Mouse (Mus musculus) midbrain, embryonic 11.5 days (tissue): ENCODE measurements around the gene Chrna9. TPM values are rescaled to one million over a fixed set of nuclear protein-coding genes. Genes with fewer than 3 reads are reported as not detected.

ENCODE experiments used
- ATAC-seq: fragments of 200-750 bp; cut with Nextera tagmentation; 2 replicates; pipeline ENCODE4 v1.8.0; 2017; ENCODE audit warnings: moderate TSS enrichment, moderate library complexity; ENCODE audit not compliant: low FRiP score
- DNase-seq: peaks from one replicate; pipeline ENCODE4 v3.0.0; 2015; ENCODE audit warnings: low spot score; ENCODE audit errors: missing footprints
- H3K27ac ChIP-seq: fragments of 300-500 bp; sonication (generic); 2 replicates; pipeline ENCODE4 v1.5.1; 2014; ENCODE audit warnings: low read depth, low read length
- H3K27me3 ChIP-seq: fragments of 300-500 bp; sonication (generic); 2 replicates; pipeline ENCODE4 v1.6.1; 2014; ENCODE audit warnings: mild to moderate bottlenecking, low read length, moderate library complexity, mixed read lengths; ENCODE audit not compliant: control insufficient read depth, insufficient read depth
- H3K36me3 ChIP-seq: fragments of 300-500 bp; sonication (generic); 2 replicates; pipeline ENCODE4 v1.6.1; 2014; ENCODE audit warnings: mild to moderate bottlenecking, low read length, moderate library complexity, mixed read lengths; ENCODE audit not compliant: control insufficient read depth, insufficient read depth
- H3K4me1 ChIP-seq: fragments of 300-500 bp; sonication (generic); 2 replicates; pipeline ENCODE4 v1.6.1; 2014; ENCODE audit warnings: low read length; ENCODE audit not compliant: control insufficient read depth, insufficient read depth
- H3K4me2 ChIP-seq: fragments of 300-500 bp; sonication (generic); 2 replicates; pipeline ENCODE4 v1.6.1; 2014; ENCODE audit warnings: mild to moderate bottlenecking, moderate library complexity
- H3K4me3 ChIP-seq: fragments of 300-500 bp; sonication (generic); 2 replicates; pipeline ENCODE4 v1.5.1; 2014; ENCODE audit warnings: low read depth, low read length
- H3K9ac ChIP-seq: fragments of 300-500 bp; sonication (generic); 2 replicates; pipeline ENCODE4 v1.6.1; 2014; ENCODE audit warnings: low read length
- H3K9me3 ChIP-seq: fragments of 300-500 bp; sonication (generic); 2 replicates; pipeline ENCODE4 v1.6.1; 2016; ENCODE audit warnings: low read length; ENCODE audit not compliant: control insufficient read depth
- WGBS: fragments of 180-500 bp; shearing (Covaris S2); extraction: QIAGEN DNeasy Blood & Tissue Kit; methylation state at CpG from one replicate; pipeline ENCODE4 v1.1.7; 2014; 5-methylcytosine and 5-hydroxymethylcytosine counted together
- polyA plus RNA-seq: library from polyadenylated mRNA; unstranded; fragments of >200 nt; fragmentation: Nextera tagmentation; extraction: Ambion mirVana; gene quantifications from 2 replicates; pipeline ENCODE4 v1.2.1, GENCODE M21; 2014

The Chrna9 gene
- polyA plus RNA-seq, 1 experiment from 2014 or later = not detected

DNA sequence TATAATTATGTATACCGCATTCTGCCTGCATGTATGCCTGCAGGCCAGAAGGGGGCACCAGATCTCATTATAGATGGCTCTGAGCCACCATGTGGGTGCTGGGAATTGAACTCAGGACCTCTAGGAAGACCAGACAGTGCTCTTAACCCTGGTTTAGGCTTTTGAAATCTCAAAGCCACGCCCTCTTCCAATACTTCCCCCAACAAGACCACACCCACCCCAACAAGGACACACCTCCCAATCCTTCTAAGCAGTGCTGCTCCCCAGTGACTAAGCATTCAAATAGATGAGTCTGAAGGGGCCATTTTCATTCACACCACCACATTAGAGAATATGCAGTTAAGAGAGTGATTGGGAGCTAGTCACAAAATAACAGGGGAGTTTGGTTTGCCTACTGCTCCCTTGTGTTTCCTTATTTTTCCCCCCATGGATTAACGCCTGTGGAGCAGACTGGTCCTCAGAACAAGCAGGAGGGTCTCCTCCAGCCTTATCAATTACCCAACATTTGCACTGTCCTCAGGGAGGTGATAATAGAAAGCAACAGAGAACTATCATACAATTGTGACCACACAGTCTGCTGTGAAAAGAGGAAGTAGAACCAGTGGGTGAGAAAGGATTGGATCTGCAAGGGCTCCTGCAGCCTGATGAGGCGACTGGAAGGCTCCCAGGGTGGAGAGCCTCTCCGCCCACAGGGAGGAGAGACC lies 25.3 kb downstream of the Chrna9 start:
- H3K4me3 ChIP-seq = no peak overlapping the region
- H3K36me3 ChIP-seq = no peaks in the 10 kb centered on the region
- H3K4me2 ChIP-seq = no peak overlapping the region
- no peak overlapping the region for H3K9ac ChIP-seq
- ATAC-seq (no peak), DNase-seq (no peak)
- no peaks in the 10 kb centered on the region for H3K9me3 ChIP-seq
- H3K27me3 ChIP-seq = no peaks in the 10 kb centered on the region
- 81% methylated on average over 5 of the region's 5 CpGs for whole genome bisulfite sequencing
- H3K4me1 ChIP-seq = peaks cover 3% of the 10 kb centered on the region
- H3K27ac ChIP-seq = no peak overlapping the region

DNA sequence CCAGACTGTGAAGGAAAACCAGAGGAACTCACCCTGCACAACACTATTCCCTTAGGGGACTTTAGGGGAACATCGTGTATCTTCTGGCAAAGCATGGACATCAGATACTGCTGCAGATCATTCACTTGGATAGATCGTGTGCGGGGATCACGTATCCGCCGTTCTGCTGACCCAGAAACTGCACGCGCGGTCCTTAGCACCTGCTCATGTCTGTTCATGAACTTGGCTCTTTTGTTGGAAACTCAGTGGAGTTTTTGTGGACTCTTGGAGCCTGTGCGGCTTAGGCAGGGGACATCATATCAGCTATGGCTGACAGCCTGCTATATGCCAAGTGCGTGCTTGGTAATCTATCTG lies 25.9 kb downstream of the Chrna9 start:
- Histone ChIP-seq H3K4me3 (no peak overlapping the region), H3K27ac (no peak overlapping the region), H3K9me3 (no peaks in the 10 kb centered on the region), H3K4me1 (no peaks in the 10 kb centered on the region; the same call in 1 of the 2 replicates), H3K36me3 (no peaks in the 10 kb centered on the region), H3K9ac (no peak overlapping the region), H3K27me3 (no peaks in the 10 kb centered on the region), H3K4me2 (no peak overlapping the region)
- DNase-seq = no peak
- ATAC-seq = no peak
- 96% methylated on average over 11 of the region's 11 CpGs for WGBS

DNA sequence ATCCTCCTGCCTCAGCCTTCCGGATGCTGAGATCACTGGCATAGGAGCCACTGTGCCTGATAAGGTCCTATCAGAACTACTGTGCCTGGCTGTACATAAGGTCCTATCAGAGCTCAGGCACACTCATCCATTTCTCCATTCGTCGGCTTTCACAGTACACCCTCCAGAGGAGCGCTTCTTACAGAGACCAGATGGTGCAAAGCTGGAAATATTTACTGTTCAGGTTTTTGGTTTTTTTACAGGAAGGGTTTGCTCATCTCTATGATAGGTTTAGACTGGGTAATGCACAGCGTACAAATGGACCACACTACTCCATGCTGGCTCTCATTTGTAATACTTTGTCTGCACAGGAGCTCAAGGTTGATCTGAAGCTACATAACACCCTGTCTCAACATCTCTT lies 28.6 kb downstream of the Chrna9 start:
- H3K9ac ChIP-seq = no peak overlapping the region
- H3K4me2 ChIP-seq = no peak overlapping the region
- H3K9me3 ChIP-seq = no peaks in the 10 kb centered on the region
- ATAC-seq (no peak), DNase-seq (no peak)
- no peak overlapping the region for H3K27ac ChIP-seq
- H3K4me1 ChIP-seq = no peaks in the 10 kb centered on the region
- no peaks in the 10 kb centered on the region for H3K27me3 ChIP-seq
- 92% methylated on average over 5 of the region's 5 CpGs for whole genome bisulfite sequencing
- H3K4me3 ChIP-seq = no peak overlapping the region
- no peaks in the 10 kb centered on the region for H3K36me3 ChIP-seq

DNA sequence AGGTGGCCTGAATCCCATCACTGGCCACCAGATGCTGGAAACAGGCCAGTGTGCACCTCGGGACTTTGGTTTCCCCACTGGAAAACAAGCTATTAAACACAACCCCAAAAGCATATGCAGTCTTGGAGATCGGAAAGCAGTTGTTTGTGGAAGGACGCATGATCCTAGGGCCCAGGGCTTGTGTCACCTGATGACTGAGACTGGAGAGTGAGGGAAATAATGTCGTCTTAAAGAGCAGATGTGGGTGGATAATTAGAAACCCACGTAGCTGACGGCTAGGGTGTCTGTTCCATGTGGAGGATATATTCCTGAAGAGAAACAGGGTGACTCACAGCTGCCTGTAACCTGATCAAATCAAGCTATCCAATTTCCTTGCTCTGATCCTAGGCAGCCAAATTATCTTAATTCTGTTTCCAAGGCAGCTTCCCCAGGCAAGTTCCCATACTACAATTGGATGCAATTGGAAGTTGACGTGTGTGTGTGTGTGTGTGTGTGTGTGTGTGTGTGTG lies 31.1 kb downstream of the Chrna9 start:
- no peak overlapping the region for H3K27ac ChIP-seq
- H3K27me3 ChIP-seq = no peaks in the 10 kb centered on the region
- no peak overlapping the region for H3K4me3 ChIP-seq
- no peak overlapping the region for H3K9ac ChIP-seq
- no peaks in the 10 kb centered on the region for H3K36me3 ChIP-seq
- no peaks in the 10 kb centered on the region for H3K9me3 ChIP-seq
- no peak for ATAC-seq
- H3K4me1 ChIP-seq = no peaks in the 10 kb centered on the region
- DNase-seq = no peak
- WGBS = 80% methylated on average over 7 of the region's 7 CpGs
- H3K4me2 ChIP-seq = no peak overlapping the region

DNA sequence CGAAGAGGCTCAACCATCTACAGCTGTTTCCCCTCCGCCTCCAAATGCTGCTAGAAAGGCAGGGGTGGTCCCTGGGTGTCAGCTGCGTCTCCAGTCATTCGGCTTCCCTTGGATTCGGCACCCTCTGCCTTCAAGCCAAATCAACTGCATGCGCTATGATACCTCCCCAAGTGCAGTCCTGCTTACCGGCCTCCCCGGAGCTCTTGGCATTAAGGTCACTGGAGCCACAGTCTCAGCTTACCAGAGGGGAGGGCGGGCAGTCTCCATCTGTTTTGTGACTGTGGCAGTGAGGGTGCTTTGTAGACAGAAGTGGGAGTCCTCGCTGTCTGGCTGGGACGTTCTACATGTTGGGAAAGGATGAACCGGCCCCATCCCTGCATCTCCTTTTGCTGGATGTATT lies 32.4 kb downstream of the Chrna9 start:
- H3K4me2 ChIP-seq = no peak overlapping the region
- 64% methylated on average over 12 of the region's 12 CpGs for WGBS
- no peaks in the 10 kb centered on the region for H3K36me3 ChIP-seq
- H3K9ac ChIP-seq = no peak overlapping the region
- no peaks in the 10 kb centered on the region for H3K27me3 ChIP-seq
- H3K27ac ChIP-seq = no peak overlapping the region
- H3K4me3 ChIP-seq = no peak overlapping the region
- H3K9me3 ChIP-seq = no peaks in the 10 kb centered on the region
- no peak for ATAC-seq
- no peaks in the 10 kb centered on the region for H3K4me1 ChIP-seq
- DNase-seq = no peak

DNA sequence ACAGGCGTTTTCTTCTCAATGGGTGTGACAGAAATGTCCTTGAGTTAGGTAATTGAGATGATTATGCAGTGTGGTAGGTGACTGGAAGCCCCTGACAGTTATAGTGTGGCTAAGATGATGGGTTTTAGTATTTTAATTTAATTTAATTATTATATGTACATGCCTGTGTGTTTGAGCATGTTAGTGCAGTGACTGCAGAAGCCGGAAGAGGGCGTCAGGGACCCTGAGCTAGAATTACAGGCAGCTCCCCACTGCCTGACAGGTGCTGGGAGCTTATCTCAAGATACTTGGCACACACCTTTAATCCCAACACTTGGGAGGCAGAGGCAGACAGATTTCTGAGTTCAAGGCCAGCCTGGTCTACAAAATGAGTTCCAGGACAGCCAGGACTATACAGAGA lies 33.3 kb downstream of the Chrna9 start:
- Histone ChIP-seq H3K4me1 (no peaks in the 10 kb centered on the region), H3K27ac (no peak overlapping the region), H3K27me3 (no peaks in the 10 kb centered on the region), H3K4me3 (no peak overlapping the region), H3K9me3 (no peaks in the 10 kb centered on the region), H3K4me2 (no peak overlapping the region), H3K9ac (no peak overlapping the region), H3K36me3 (no peaks in the 10 kb centered on the region)
- DNase-seq = no peak
- no peak for ATAC-seq
- 89% methylated on average over 3 of the region's 3 CpGs for WGBS

DNA sequence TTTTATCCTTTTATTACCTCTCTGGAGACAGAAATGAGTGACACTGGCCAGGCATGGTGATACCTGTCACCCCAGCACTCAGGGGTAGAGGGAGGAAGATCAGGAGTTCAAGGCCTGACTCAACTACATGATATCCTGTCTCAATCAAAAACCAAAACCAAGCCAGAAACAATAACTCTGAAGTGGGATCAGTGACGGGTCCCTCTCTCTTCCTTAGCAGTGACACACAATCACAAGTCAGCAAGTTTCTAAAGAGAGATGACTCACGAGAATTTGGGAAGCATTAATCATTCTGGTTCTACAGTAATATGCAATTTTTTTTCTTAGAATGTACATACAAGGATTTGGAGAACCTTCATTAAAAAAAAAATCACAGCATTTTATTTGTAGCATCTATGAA lies 38.5 kb downstream of the Chrna9 start:
- DNase-seq = no peak
- no peak for ATAC-seq

DNA sequence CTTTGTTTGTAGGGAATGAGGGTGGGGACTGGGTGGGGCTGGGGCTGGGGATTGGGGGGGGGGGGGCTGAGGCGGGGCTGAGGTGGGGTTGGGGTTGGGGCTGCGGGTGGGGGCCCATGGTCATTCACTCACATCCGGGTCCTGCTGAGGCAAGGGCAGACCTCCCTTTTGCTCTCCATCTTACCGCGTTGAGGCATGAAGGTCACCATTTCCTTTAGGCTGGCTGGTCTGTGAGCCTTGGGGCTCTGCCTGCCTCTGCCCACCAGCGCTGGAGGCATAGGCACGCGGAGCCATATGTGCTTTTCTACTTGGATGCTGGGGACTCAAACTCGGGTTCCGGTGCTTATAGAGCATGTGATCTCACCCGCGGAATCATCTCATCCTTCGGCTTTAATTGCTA lies 41.0 kb downstream of the Chrna9 start:
- WGBS = 86% methylated on average over 13 of the region's 13 CpGs
- no peak overlapping the region for H3K4me2 ChIP-seq
- no peaks in the 10 kb centered on the region for H3K36me3 ChIP-seq
- ATAC-seq = no peak
- H3K27me3 ChIP-seq = no peaks in the 10 kb centered on the region
- no peaks in the 10 kb centered on the region for H3K9me3 ChIP-seq
- DNase-seq = no peak
- no peak overlapping the region for H3K4me3 ChIP-seq
- no peak overlapping the region for H3K9ac ChIP-seq
- no peak overlapping the region for H3K27ac ChIP-seq
- no peaks in the 10 kb centered on the region for H3K4me1 ChIP-seq

More for the DNA sequence above, 38.5 kb downstream of the Chrna9 start:
- H3K4me3 ChIP-seq = no peak overlapping the region
- H3K4me1 ChIP-seq = no peaks in the 10 kb centered on the region
- H3K27ac ChIP-seq = no peak overlapping the region
- no peak overlapping the region for H3K4me2 ChIP-seq
- H3K9ac ChIP-seq = no peak overlapping the region
- 74% methylated on average over 2 of the region's 2 CpGs for WGBS
- no peaks in the 10 kb centered on the region for H3K27me3 ChIP-seq
- no peaks in the 10 kb centered on the region for H3K9me3 ChIP-seq
- no peaks in the 10 kb centered on the region for H3K36me3 ChIP-seq

DNA sequence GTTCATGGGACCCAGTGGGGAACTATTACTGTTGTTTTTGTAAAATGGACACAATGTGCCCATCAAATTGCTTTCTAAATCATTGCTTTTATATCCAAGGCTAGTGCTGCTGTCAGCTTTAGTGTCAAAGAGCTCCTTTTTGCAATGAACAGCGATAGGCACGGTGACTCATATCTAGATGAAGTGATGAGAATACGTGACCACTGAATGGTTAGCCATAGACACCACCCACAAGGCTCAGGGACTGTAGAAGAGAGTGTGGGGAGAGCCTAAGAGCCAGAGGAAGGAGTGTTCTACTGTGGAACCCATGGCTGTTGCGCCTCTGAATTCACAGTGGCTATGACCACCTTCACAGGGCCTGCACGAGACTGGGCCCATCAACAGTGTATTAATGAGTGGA lies 51.7 kb downstream of the Chrna9 start:
- Histone ChIP-seq H3K27ac (no peak overlapping the region), H3K4me3 (no peak overlapping the region), H3K36me3 (no peaks in the 10 kb centered on the region), H3K4me1 (no peaks in the 10 kb centered on the region), H3K9me3 (no peaks in the 10 kb centered on the region), H3K9ac (no peak overlapping the region), H3K4me2 (no peak overlapping the region), H3K27me3 (no peaks in the 10 kb centered on the region)
- ATAC-seq (no peak), DNase-seq (no peak)
- 92% methylated on average over 5 of the region's 5 CpGs for WGBS
